Mouse (Mus musculus) C2C12 (cell line): ENCODE results near the gene Bahcc1. TPM values are rescaled to one million over a fixed set of nuclear protein-coding genes. Genes with fewer than 3 reads are reported as not detected.
A peak's percentile ranks its signal among the peaks of the same experiment; 100 is the strongest.

Source experiments
- H3K27me3 ChIP-seq: one replicate; pipeline ENCODE4 v1.6.1; 2011; ENCODE audit not compliant: control insufficient read depth, insufficient read depth, insufficient read length
- H3K36me3 ChIP-seq: one replicate; pipeline ENCODE4 v1.6.1; 2011; ENCODE audit not compliant: control insufficient read depth, insufficient read depth
- H3K4me3 ChIP-seq: one replicate; pipeline ENCODE4 v1.5.1; 2011; ENCODE audit warnings: mild to moderate bottlenecking, control low read depth; ENCODE audit not compliant: poor library complexity, insufficient read depth, severe bottlenecking
- H3K79me2 ChIP-seq: one replicate; pipeline ENCODE4 v1.6.1; 2011; ENCODE audit not compliant: control insufficient read depth, insufficient read depth
- H3K79me3 ChIP-seq: one replicate; pipeline ENCODE4 v1.6.1; 2011; ENCODE audit warnings: low read depth, control low read depth
- H3ac ChIP-seq: one replicate; pipeline ENCODE3; 2011; ENCODE audit warnings: low read depth; ENCODE audit not compliant: control insufficient read depth, insufficient read length
- CEBPB ChIP-seq: IDR thresholded peaks from one replicate; pipeline ENCODE4 v1.6.1; 2011; ENCODE audit warnings: low read depth, mild to moderate bottlenecking, control low read depth, moderate library complexity
- CTCF ChIP-seq: IDR thresholded peaks from one replicate; pipeline ENCODE4 v1.5.1; 2011; ENCODE audit not compliant: control insufficient read depth, insufficient read depth, insufficient read length
- FOSL1 ChIP-seq: IDR thresholded peaks from one replicate; pipeline ENCODE4 v1.8.0; 2011; ENCODE audit warnings: mild to moderate bottlenecking, low read length; ENCODE audit not compliant: poor library complexity, insufficient read depth, severe bottlenecking
- MAX ChIP-seq: IDR thresholded peaks from one replicate; pipeline ENCODE4 v1.6.1; 2011; ENCODE audit warnings: mild to moderate bottlenecking, control low read depth
- MYOD1 ChIP-seq: IDR thresholded peaks from one replicate; pipeline ENCODE4 v1.6.1; 2011; ENCODE audit warnings: low read depth; ENCODE audit not compliant: control insufficient read depth, insufficient read length
- MYOG ChIP-seq: IDR thresholded peaks from one replicate; pipeline ENCODE4 v1.6.1; 2011; ENCODE audit not compliant: control insufficient read depth, insufficient read length; ENCODE audit errors: extremely low read depth
- USF1 ChIP-seq: IDR thresholded peaks from one replicate; pipeline ENCODE4 v1.6.1; 2011; ENCODE audit warnings: low read depth, mild to moderate bottlenecking, control low read depth, moderate library complexity
- polyA plus RNA-seq: library from polyadenylated mRNA; unstranded; fragments of >200 nt; fragmentation: generic; extraction: Trizol; gene quantifications from one replicate; pipeline ENCODE4 v1.2.1, GENCODE M21; 2012; ENCODE audit warnings: missing spikeins

The Bahcc1 gene
- polyA plus RNA-seq, 1 experiment: 10.8 TPM

DNA sequence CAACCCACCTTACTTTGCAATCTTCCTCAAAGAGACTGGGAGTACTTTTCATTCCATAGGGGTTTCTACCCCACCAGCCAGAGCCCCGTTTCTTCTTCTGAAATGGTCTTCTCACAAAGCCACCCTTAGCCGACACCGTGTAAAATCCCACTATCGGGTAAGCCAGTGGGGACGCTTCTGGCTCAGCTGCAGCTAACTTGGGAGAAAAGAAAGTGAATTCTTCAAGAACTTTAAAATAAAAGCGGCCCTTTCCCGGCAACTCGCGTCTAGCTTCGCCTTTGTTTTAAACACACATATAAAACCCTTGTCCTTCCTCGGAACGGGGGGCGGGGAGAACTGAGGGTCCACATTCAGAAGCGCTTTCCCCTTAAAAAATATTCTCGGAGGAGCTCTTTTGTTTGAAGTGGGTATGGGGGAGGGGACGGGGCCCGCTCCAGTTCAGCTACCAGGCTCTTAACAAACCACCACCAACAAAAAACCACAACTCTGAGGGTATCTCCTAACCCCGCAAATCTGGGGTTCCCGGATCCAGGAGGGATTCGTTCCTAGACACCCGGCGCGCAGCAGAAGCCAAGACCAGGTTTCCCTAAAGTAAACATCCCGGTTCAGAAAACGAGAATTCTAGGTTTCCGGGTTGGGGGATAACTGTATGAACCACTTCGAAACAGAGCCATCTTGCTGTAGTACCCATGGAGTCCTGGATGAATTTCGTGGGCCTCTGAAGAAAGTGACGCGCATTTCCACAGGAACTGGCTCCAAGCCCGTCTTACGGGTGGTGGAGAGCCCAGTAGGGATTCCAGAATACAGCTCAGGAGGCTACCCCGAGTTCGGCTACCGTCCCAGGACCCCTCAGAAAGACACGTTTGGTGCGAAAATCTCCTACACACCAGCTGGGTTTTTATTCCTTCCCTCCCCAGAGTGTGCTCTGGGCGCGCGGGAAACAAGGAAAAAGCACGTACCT, 44.0 kb upstream of the Bahcc1 start:
- Histone ChIP-seq H3ac (peak overlapping the region; percentile 67), H3K36me3 (peaks cover 6% of the 10 kb centered on the region), H3K27me3 (no peaks in the 10 kb centered on the region), H3K79me2 (peaks cover 42% of the 10 kb centered on the region), H3K79me3 (peaks cover 24% of the 10 kb centered on the region), H3K4me3 (peak overlapping the region; percentile 91)
- TF ChIP-seq MYOG: no peak
- TF ChIP-seq MAX: no peak
- TF ChIP-seq CEBPB: no peak
- TF ChIP-seq MYOD1: no peak
- TF ChIP-seq USF1: no peak
- no peak for TF ChIP-seq CTCF
- TF ChIP-seq FOSL1: no peak

DNA sequence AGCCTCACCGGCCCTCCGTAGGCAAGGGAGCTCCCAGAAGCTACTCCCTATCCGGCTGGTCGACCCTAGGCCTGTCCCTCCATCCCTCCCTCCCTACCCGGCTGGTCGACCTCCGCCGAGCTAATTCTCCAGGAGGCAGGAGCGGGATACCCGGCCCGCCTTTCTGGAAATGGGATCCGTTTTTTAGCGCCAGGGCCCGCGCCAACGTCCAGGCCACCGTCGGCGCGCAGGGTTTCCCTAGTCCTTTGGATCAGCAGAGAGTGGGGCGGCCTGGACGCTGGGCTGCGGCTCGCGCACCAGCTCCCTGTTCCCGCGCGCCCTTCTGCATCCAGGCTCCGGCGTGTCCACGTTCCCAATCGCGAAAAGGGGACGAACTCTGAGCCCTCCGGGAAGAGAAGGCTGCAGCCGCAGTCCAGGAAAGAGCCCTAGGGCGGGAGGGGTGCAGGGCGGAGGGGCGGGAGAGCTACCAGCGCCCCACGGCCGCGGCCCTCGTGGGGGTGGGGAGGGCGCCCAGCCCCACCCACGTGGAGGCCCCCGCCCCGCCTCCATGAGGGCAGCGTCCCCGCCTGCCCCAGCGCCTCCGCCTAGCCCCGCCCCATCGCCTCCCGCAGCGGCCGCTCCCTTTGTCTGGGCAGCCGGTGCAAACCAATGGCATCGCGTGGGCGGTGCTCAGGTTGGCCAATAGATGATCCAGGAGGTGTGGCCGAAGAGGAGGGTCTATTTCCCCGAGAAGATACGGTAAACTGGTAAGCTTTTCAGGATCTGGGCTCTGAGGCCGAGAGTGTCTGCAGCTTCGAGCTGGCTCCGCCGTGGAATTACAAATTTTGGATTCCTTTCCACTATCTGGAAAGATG, 43.1 kb upstream of the Bahcc1 start:
- peak overlapping the region; percentile 67 for H3ac ChIP-seq
- H3K79me2 ChIP-seq: peaks cover 42% of the 10 kb centered on the region
- H3K36me3 ChIP-seq: peaks cover 6% of the 10 kb centered on the region
- peak overlapping the region; percentile 91 for H3K4me3 ChIP-seq
- no peak for TF ChIP-seq CTCF
- peak; percentile 40 for TF ChIP-seq MAX
- TF ChIP-seq CEBPB: peak; percentile 13
- no peaks in the 10 kb centered on the region for H3K27me3 ChIP-seq
- peaks cover 24% of the 10 kb centered on the region for H3K79me3 ChIP-seq

DNA sequence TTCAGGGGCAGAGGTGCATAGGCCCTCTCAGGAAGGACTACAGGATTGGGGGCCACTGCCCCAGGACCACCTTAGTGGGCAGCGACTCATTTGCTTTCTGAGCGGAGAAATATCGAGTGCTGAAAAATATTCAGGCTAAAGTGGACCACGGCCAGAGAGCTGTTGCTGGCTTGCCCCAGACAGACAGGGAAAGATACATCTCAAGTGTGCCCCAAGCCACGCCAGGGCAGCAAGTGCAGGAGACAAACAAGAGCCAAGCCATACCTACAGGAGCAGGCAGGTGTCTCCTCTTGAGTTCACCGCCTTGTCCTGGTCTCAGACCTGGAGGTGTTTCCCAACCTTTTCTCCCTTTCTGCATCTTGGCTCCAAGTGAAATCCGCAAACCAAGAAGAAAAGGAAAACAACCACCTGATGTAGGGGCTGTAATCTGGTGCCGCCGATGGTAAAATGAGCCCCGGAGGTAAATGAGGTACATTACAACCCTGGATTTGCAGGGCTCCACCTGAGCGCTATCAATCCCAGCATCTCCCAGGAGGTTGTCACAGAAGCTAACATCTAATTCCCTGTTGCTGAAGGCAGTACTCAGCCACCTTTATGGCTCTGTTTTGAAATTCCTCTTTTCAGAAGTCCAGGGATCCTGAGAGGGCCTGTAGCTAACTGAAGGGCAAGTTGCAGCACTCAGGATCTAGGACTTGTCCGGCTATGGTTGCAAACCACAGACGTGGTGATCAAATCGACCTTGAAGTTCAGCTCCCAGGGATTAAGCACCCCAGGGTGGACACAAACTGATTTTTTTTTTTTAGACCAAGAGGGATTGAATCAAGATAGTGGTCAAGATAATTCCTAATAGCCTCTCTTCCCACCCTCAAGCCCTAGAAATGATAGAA, 42.0 kb upstream of the Bahcc1 start:
- peaks cover 6% of the 10 kb centered on the region for H3K36me3 ChIP-seq
- peaks cover 24% of the 10 kb centered on the region for H3K79me3 ChIP-seq
- no peak overlapping the region for H3ac ChIP-seq
- TF ChIP-seq CTCF (no peak), FOSL1 (no peak), USF1 (no peak), CEBPB (no peak), MAX (no peak), MYOD1 (no peak), MYOG (no peak)
- peaks cover 38% of the 10 kb centered on the region for H3K79me2 ChIP-seq
- no peak overlapping the region for H3K4me3 ChIP-seq
- no peaks in the 10 kb centered on the region for H3K27me3 ChIP-seq

DNA sequence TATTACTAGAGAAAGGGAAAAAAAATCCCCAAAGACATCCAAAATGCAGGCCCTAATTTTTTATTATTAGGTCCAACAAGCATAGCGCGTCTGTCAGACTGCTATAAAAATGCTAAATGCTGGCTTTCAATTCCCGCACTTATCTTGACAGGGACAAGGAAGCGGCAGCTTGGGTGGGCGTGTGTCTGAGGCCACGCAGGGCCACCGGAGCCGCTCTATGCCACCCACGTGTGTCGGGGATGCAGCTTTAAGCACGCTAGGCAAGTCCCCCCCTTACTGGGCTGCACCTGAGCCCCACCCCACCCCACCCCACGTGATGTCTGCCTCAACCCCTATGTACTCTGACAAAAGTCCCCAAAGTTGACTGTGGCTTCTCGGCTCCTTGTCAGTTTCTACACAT, 33.9 kb upstream of the Bahcc1 start:
- Histone ChIP-seq H3ac (no peak overlapping the region), H3K4me3 (no peak overlapping the region), H3K79me3 (no peaks in the 10 kb centered on the region), H3K27me3 (peaks cover 3% of the 10 kb centered on the region), H3K79me2 (no peaks in the 10 kb centered on the region), H3K36me3 (no peaks in the 10 kb centered on the region)
- TF ChIP-seq MYOG (no peak), MYOD1 (no peak), MAX (no peak), FOSL1 (no peak), USF1 (no peak), CTCF (no peak), CEBPB (no peak)

DNA sequence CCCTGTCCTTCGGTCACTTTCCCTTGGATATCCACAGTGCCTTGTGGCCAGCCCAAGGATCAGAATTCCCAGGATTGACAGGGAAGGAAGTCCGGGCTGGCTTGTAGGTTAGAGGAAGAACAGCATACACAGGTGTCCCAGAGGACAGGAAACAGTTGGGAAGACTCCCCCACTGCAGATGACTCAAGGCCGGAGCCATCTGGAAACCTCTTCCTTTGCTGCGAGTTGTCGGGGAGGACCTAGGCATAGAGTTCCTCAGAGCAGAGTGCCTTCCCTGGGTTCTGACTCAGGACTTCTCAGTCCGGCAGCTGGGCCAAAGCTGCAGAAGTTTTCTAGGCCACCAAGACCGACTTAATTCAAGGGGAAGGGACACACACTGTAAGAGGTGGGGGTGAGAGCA, 33.0 kb upstream of the Bahcc1 start:
- Histone ChIP-seq H3K4me3 (no peak overlapping the region), H3K79me2 (no peaks in the 10 kb centered on the region), H3K27me3 (peaks cover 3% of the 10 kb centered on the region), H3ac (no peak overlapping the region), H3K79me3 (no peaks in the 10 kb centered on the region), H3K36me3 (no peaks in the 10 kb centered on the region)
- TF ChIP-seq USF1: no peak
- no peak for TF ChIP-seq CTCF
- TF ChIP-seq FOSL1: no peak
- TF ChIP-seq MYOD1: no peak
- TF ChIP-seq CEBPB: no peak
- TF ChIP-seq MAX: no peak
